Mouse (Mus musculus): ENCODE measurements around the gene Taldo1. TPM values are rescaled to one million over a fixed set of nuclear protein-coding genes. Genes with fewer than 3 reads are reported as not detected.
A peak's percentile ranks its signal among the peaks of the same experiment; 100 is the strongest.

Gene Taldo1
- 93.0 and 121 TPM in 2 replicates for polyA plus RNA-seq (2011; ENCODE audit: insufficient read length, low read depth, missing spikeins)

DNA sequence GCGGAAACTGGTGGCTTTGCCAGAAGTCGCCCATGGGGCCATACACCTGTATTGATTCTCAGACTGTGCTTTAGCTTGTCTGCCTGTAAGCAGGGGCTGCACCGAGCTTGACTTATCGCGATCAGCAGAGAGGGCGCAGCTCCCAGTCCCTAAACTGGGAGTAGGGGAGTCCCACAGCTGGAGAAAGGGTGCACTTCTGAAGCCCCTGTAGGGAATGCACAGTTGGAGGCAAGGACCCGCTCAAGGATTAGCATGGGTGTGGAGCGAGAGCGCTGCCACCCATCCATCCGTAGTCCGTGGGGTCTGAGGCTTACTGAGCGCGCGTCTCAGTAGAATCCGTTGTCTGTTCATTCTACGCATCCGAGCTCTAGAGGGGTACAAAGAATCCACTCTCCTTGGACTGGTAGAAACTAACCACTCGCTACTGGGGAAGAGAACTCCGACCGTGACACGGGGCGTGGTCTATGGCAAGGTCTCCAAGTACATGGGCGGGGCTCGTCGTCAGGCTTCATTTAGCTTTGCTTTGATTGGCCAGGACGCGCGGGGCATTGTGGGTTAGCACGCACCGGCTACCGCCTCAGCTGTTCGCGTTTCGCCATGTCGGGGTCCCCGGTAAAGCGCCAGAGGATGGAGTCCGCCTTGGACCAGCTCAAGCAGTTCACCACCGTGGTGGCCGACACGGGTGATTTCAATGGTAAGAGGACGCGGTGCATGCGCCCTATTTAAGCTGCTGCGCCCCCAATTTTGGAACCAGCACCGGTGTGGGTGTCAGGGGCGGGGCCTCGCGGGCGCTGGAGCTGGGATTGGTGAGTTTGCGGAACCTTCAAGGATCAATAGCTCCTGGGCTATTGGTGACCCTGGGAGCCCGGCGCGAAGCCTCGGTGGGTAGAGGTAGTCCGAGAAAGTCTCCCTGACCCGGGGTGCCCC lies at the start of gene Taldo1:
TSS of gene Taldo1 (plus strand) at position 575 of the 927 bp plus-strand sequence.
- H3K27ac ChIP-seq (ENCODE audit: insufficient read depth, low read length), result peak within 1 kb of the TSS; percentile 23; the same call in 1 of the 2 replicates
- no peak for TF ChIP-seq CTCF (IDR thresholded peaks at IDR 0.05; ENCODE audit: borderline replicate concordance, insufficient read depth, low read length)
- TF ChIP-seq POLR2A (IDR thresholded peaks at IDR 0.05; ENCODE audit: low read depth, low read length), result peak; percentile 77
- H3K4me1 ChIP-seq (ENCODE audit: control insufficient read depth, insufficient read depth, low read length), result peaks cover 4% of the 10 kb centered on the region; the same call in 1 of the 2 replicates
- peak within 1 kb of the TSS; percentile 90 for H3K4me3 ChIP-seq (ENCODE audit: insufficient read depth, low read length)

DNA sequence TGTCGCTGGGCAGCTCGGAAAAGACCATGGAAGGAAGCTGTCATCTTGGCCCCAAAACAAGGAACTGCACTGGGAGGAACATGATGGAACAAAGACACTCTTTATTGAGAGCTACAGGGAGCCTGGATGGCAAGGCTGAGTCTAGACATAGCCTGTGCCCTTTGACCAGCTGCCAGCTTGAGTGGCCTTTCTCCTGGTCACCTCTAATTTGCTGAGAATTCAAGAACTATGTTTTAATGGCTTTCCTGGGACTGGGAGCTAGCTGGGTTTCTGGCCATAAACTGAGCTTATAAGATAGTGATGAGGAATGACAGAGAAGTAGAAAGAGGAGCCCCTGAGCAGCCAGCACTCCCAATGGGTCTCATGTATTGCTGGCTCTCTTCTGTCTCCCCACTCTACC lies 48.8 kb upstream of the Taldo1 start:
- H3K4me3 ChIP-seq (ENCODE audit: insufficient read depth, low read length), result no peak overlapping the region
- no peak overlapping the region for H3K27ac ChIP-seq (ENCODE audit: insufficient read depth, low read length)
- H3K4me1 ChIP-seq (ENCODE audit: control insufficient read depth, insufficient read depth, low read length), result peaks cover 9% of the 10 kb centered on the region; the same call in 1 of the 2 replicates
- TF ChIP-seq CTCF (IDR thresholded peaks at IDR 0.05; ENCODE audit: borderline replicate concordance, insufficient read depth, low read length) (no peak), POLR2A (IDR thresholded peaks at IDR 0.05; ENCODE audit: low read depth, low read length) (no peak)

DNA sequence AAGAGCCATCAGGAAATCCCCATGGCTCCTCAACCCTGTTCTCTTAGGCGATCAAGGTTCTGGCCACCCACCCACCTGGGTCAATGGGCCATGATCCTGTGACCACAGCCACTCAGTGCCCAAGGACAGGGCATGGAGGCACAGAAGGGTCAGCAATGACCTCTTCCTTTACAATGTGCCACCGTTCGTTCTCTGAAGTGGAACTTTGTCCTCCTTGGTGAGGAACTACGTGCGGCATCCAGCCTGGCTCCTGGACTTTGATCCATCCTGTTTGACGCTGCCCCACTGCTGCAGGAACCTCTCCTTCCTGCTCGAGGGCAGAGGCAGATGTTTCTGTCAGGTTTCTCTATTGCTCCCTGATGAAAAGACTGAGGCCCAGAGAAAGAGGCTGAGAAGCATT lies 48.3 kb upstream of the Taldo1 start:
- Histone ChIP-seq H3K4me3 (ENCODE audit: insufficient read depth, low read length) (no peak overlapping the region), H3K4me1 (ENCODE audit: control insufficient read depth, insufficient read depth, low read length) (peaks cover 9% of the 10 kb centered on the region; the same call in 1 of the 2 replicates), H3K27ac (ENCODE audit: insufficient read depth, low read length) (no peak overlapping the region)
- no peak for TF ChIP-seq CTCF (IDR thresholded peaks at IDR 0.05; ENCODE audit: borderline replicate concordance, insufficient read depth, low read length)
- no peak for TF ChIP-seq POLR2A (IDR thresholded peaks at IDR 0.05; ENCODE audit: low read depth, low read length)

DNA sequence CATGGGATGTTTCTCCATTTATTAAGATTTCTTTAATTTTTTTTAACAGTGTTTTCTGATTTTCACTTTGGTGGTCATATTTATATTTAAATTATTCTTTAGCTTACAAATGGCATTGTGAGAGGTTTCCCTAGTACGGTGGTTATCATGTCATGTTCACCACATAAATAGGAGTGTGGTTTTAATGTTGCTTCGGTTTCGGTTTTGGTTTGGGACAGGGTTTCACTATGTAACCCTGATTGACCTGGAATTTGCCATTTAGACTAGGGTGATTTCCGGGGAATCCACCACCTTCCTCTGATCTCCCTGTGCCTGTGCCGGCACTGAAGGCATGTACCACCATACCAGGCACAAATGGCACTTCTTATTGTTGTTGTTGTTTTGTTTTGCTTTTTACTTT lies 47.2 kb upstream of the Taldo1 start:
- Histone ChIP-seq H3K4me3 (ENCODE audit: insufficient read depth, low read length) (no peak overlapping the region), H3K4me1 (ENCODE audit: control insufficient read depth, insufficient read depth, low read length) (peaks cover 4% of the 10 kb centered on the region; the same call in 1 of the 2 replicates), H3K27ac (ENCODE audit: insufficient read depth, low read length) (no peak overlapping the region)
- TF ChIP-seq POLR2A (IDR thresholded peaks at IDR 0.05; ENCODE audit: low read depth, low read length), result no peak
- no peak for TF ChIP-seq CTCF (IDR thresholded peaks at IDR 0.05; ENCODE audit: borderline replicate concordance, insufficient read depth, low read length)

DNA sequence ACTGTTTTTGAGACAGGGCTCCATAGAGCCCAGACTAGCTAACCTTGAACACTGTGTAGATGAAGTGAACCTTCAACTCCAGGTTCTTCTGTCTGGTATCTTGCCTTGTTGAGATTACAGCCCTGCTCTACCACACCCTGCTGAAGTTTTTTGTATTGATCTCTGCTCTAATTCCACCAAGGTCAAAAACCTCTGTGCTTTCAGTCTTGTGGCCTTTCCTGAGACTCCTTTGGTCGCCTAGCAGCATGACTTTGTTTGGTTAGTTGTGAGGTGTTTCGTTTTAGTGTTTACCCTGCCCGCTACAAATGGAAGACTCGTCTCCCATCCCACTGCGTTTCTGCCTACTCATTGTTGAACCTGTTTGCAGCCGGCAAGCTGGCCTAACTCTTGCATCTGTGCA lies 40.9 kb upstream of the Taldo1 start:
- H3K27ac ChIP-seq (ENCODE audit: insufficient read depth, low read length), result no peak overlapping the region
- H3K4me1 ChIP-seq (ENCODE audit: control insufficient read depth, insufficient read depth, low read length), result no peaks in the 10 kb centered on the region
- no peak overlapping the region for H3K4me3 ChIP-seq (ENCODE audit: insufficient read depth, low read length)
- TF ChIP-seq POLR2A (IDR thresholded peaks at IDR 0.05; ENCODE audit: low read depth, low read length) (no peak), CTCF (IDR thresholded peaks at IDR 0.05; ENCODE audit: borderline replicate concordance, insufficient read depth, low read length) (no peak)

DNA sequence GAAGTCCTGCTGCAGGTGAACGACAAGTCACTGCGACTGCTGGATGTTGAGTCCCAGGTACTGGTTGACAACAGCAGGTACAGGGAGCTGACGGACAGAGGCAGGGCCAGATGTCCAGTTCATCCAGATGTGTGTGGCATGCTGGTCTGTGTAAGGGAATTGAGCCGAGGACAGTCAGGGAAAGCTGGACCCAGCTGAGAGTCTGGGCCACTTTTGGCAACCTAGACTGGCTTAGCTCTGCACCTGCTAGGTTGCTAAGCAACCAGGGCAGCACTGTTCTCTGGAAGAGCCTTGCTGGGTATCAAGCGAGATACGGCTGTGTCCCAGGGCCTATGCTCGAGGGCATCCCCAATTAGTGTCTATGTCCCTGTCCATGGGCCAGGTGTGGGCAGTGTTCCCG lies 36.9 kb upstream of the Taldo1 start:
- Histone ChIP-seq H3K27ac (ENCODE audit: insufficient read depth, low read length) (no peak overlapping the region), H3K4me1 (ENCODE audit: control insufficient read depth, insufficient read depth, low read length) (no peaks in the 10 kb centered on the region), H3K4me3 (ENCODE audit: insufficient read depth, low read length) (no peak overlapping the region)
- TF ChIP-seq POLR2A (IDR thresholded peaks at IDR 0.05; ENCODE audit: low read depth, low read length) (no peak), CTCF (IDR thresholded peaks at IDR 0.05; ENCODE audit: borderline replicate concordance, insufficient read depth, low read length) (no peak)

DNA sequence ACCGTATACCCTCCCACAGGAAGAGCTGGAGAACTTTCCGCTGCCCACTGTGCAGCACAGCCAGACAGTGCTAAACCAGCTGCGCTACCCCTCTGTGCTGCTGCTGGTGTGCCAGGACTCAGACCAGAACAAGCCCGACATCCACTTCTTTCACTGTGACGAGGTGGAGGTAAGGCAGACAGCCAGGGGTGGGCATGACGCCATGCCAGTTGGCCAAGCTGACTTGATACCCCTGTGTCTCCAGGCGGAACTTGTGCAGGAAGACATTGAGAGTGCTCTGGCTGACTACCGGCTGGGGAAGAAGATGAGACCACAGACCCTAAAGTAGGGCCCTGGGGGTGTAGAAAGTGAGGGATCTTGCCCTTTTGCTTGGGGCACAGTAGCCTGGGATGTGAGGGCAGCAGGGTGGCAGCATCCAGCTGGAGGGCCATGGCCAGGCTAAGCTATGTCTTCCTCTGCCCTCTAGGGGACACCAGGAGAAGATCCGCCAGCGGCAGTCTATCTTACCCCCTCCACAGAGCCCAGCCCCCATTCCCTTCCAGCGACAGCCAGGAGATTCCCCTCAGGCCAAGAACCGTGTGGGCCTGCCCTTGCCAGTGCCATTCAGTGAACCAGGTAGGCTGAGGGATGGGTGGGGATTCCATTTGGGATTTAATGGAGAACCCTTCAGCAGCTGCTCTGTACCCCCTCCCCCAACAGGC lies 36.2 kb upstream of the Taldo1 start:
- H3K4me3 ChIP-seq (ENCODE audit: insufficient read depth, low read length), result no peak overlapping the region
- H3K4me1 ChIP-seq (ENCODE audit: control insufficient read depth, insufficient read depth, low read length), result no peaks in the 10 kb centered on the region
- TF ChIP-seq POLR2A (IDR thresholded peaks at IDR 0.05; ENCODE audit: low read depth, low read length) (no peak), CTCF (IDR thresholded peaks at IDR 0.05; ENCODE audit: borderline replicate concordance, insufficient read depth, low read length) (no peak)
- H3K27ac ChIP-seq (ENCODE audit: insufficient read depth, low read length), result no peak overlapping the region

DNA sequence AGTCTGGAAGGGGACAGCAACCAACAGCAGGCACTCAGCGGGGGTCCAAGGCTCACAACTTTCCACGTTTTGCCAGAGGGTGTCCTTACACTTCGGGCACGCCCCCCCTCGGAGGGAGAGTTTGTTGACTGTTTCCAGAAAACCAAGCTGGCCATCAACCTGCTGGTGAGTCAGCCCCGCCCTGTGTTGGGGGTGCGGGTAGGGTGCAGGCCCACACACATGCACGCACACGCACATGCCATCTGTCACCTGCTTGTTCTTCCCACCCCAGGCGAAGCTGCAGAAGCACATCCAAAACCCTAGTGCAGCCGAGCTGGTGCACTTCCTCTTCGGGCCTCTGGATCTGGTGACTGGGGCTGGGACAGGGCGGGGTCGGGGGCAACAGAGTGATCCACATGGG lies 35.0 kb upstream of the Taldo1 start:
- H3K27ac ChIP-seq (ENCODE audit: insufficient read depth, low read length), result no peak overlapping the region
- no peaks in the 10 kb centered on the region for H3K4me1 ChIP-seq (ENCODE audit: control insufficient read depth, insufficient read depth, low read length)
- H3K4me3 ChIP-seq (ENCODE audit: insufficient read depth, low read length), result no peak overlapping the region
- TF ChIP-seq POLR2A (IDR thresholded peaks at IDR 0.05; ENCODE audit: low read depth, low read length), result no peak
- TF ChIP-seq CTCF (IDR thresholded peaks at IDR 0.05; ENCODE audit: borderline replicate concordance, insufficient read depth, low read length), result no peak

DNA sequence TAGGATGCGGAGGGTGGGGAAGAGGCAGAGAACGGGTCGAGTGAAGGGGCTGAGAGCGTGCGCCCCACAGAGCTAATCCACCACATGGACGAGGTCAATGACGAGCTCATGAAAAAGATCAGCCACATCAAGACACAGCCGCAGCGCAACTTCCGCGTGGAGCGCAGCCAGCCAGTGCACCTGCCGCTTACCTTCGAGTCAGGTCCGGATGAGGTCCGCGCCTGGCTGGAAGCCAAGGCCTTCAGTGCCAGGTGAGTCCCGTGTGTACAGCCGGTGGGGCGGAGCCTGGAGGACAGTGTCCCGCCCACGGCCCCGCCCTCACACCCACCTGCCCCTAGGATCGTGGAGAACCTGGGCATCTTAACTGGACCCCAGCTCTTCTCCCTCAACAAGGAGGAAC lies 30.5 kb upstream of the Taldo1 start:
- TF ChIP-seq POLR2A (IDR thresholded peaks at IDR 0.05; ENCODE audit: low read depth, low read length) (no peak), CTCF (IDR thresholded peaks at IDR 0.05; ENCODE audit: borderline replicate concordance, insufficient read depth, low read length) (no peak)
- Histone ChIP-seq H3K4me3 (ENCODE audit: insufficient read depth, low read length) (no peak overlapping the region), H3K27ac (ENCODE audit: insufficient read depth, low read length) (no peak overlapping the region), H3K4me1 (ENCODE audit: control insufficient read depth, insufficient read depth, low read length) (no peaks in the 10 kb centered on the region)
